Mouse (Mus musculus): ENCODE data around the gene Tnfaip8l1.

The Tnfaip8l1 gene

GRCm38 (mm10) chr17:56219251-56219650 lies 57.0 kb downstream of the Tnfaip8l1 start:
- DNase-seq (ENCODE audit: low read depth, low spot score) = no peak

DNA sequence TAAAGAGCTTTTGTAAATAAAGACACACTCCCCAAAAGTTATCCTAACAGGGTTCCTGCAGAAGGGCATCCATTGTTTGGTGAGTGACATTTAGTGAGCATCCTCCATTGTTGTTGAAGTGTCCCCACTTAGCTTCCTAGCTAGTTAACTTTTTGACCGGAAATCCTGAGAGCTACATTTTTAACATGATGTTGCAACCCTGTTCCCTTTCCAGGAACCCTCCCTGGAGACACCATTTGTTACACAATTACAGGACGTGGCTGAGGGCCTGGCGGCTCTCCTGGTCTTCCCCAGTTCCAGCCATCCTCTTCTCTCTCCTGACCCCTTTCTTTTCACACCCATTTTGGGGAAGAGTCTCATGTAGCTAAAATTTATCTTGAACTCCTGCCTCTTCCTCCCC lies 57.5 kb downstream of the Tnfaip8l1 start:
- no peak for DNase-seq (ENCODE audit: low read depth, low spot score)
